Mouse (Mus musculus) cerebellum, adult 18-20 months (tissue): ENCODE data around the gene Med23.

Experiments
- DNase-seq, 2 experiments: peaks; one replicate each; pipeline ENCODE4 v3.0.0; 2021

Med23 gene

GRCm38 (mm10) chr10:24886008-24886407 lies 16.2 kb downstream of the Med23 start:
- DNase-seq = no peak

GRCm38 (mm10) chr10:24888343-24888742 lies 18.6 kb downstream of the Med23 start:
- peak; percentile 61 to 74 for DNase-seq

GRCm38 (mm10) chr10:24895927-24896326 lies 26.1 kb downstream of the Med23 start:
- peak; percentile 41 to 58 for DNase-seq

- DNase-seq = no peak
Observed at GRCm38 (mm10) chr10:24905627-24906026, 35.8 kb downstream of the Med23 start.

GRCm38 (mm10) chr10:24911199-24911598 lies 41.4 kb downstream of the Med23 start:
- no peak for DNase-seq

GRCm38 (mm10) chr10:24912576-24912975 lies 42.8 kb downstream of the Med23 start:
- DNase-seq = no peak

GRCm38 (mm10) chr10:24915486-24915885 lies 45.7 kb downstream of the Med23 start:
- DNase-seq = no peak

- DNase-seq = no peak
Observed at GRCm38 (mm10) chr10:24922977-24923376, 53.2 kb downstream of the Med23 start.

GRCm38 (mm10) chr10:24924296-24924695 lies 54.5 kb downstream of the Med23 start:
- no peak for DNase-seq

GRCm38 (mm10) chr10:24926380-24926779 lies 56.6 kb downstream of the Med23 start:
- DNase-seq = no peak

GRCm38 (mm10) chr10:24926962-24927720 lies 57.4 kb downstream of the Med23 start, which contains the start of gene Arg1:
TSS of gene Arg1 (minus strand) at chr10:24927484.
- DNase-seq = no peak

GRCm38 (mm10) chr10:24928072-24928471 lies 58.3 kb downstream of the Med23 start:
- no peak for DNase-seq

- DNase-seq = no peak
Observed at GRCm38 (mm10) chr10:24930143-24930542, 60.4 kb downstream of the Med23 start.

- no peak for DNase-seq
Observed at GRCm38 (mm10) chr10:24947871-24948270, 78.1 kb downstream of the Med23 start.

- no peak for DNase-seq
Observed at GRCm38 (mm10) chr10:24948278-24948677, 78.5 kb downstream of the Med23 start.

- DNase-seq = no peak
Observed at GRCm38 (mm10) chr10:24950223-24950622, 80.4 kb downstream of the Med23 start.

- no peak for DNase-seq
Observed at GRCm38 (mm10) chr10:24951575-24951974, 81.8 kb downstream of the Med23 start.

- DNase-seq = peak; percentile 45 to 46
Observed at GRCm38 (mm10) chr10:24952549-24952948, 82.8 kb downstream of the Med23 start.

GRCm38 (mm10) chr10:24953876-24954275 lies 84.1 kb downstream of the Med23 start:
- DNase-seq = no peak

GRCm38 (mm10) chr10:24958280-24959042 lies 88.7 kb downstream of the Med23 start:
- no peak for DNase-seq

- no peak for DNase-seq
Observed at GRCm38 (mm10) chr10:24959043-24959916, 89.5 kb downstream of the Med23 start.

- DNase-seq = peak in 1 of 2 experiments; percentile 29
Observed at GRCm38 (mm10) chr10:24961112-24961511, 91.3 kb downstream of the Med23 start.

GRCm38 (mm10) chr10:24961889-24962288 lies 92.1 kb downstream of the Med23 start:
- DNase-seq = no peak
